Mouse (Mus musculus) brain, embryonic 14.5 days (tissue): ENCODE measurements around the gene 1700011L22Rik.

Experiments used
- CTCF ChIP-seq: fragments of 200-500 bp; IDR thresholded peaks from 2 replicates; pipeline ENCODE4 v1.5.1; 2012; ENCODE audit warnings: inconsistent platforms, mild to moderate bottlenecking, moderate library complexity, borderline replicate concordance; ENCODE audit not compliant: insufficient read depth, insufficient read length; ENCODE audit errors: extremely low read depth
- POLR2A ChIP-seq: fragments of 200-500 bp; IDR thresholded peaks from 2 replicates; pipeline ENCODE4 v1.6.1; 2012; ENCODE audit warnings: mild to moderate bottlenecking, inconsistent platforms, borderline replicate concordance; ENCODE audit not compliant: poor library complexity, insufficient read depth, insufficient read length, severe bottlenecking; ENCODE audit errors: extremely low read depth

DNA sequence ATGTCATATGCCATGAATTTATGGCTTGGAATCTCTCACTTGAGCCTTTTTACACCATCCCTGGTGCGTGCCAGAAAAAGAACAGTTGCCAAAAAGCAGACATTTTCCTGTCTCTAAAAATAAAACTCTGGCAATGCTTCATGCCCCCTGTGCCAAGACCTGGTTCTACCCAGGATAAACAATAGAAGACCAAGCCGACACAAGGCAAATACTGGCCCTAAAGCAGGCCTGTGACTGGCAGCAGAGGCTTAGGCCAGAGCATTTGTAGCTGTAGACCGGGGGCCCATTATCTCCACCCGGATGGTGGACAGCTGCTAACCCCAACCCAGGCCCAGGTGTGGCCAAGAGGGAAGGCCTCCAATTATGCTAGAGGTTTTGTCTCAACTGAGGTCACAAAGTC lies 41.5 kb downstream of the 1700011L22Rik start:
- TF ChIP-seq POLR2A (no peak), CTCF (no peak)
